Mouse (Mus musculus) embryonic facial prominence, embryonic 12.5 days (tissue): ENCODE measurements around the gene 4930519P11Rik. TPM values are rescaled to one million over a fixed set of nuclear protein-coding genes. Genes with fewer than 3 reads are reported as not detected.
A peak's percentile ranks its signal among the peaks of the same experiment; 100 is the strongest.

Experiments used
- ATAC-seq: fragments of 200-750 bp; cut with Nextera tagmentation; 2 replicates; pipeline ENCODE4 v1.8.0; 2017; ENCODE audit not compliant: insufficient number of reproducible peaks, insufficient read depth, low FRiP score, low TSS enrichment
- H3K27ac ChIP-seq: fragments of 300-500 bp; sonication (generic); 2 replicates; pipeline ENCODE4 v1.5.1; 2016; ENCODE audit warnings: mild to moderate bottlenecking
- H3K27me3 ChIP-seq: fragments of 300-500 bp; sonication (generic); 2 replicates; pipeline ENCODE4 v1.6.1; 2016; ENCODE audit warnings: mild to moderate bottlenecking, moderate library complexity
- H3K36me3 ChIP-seq: fragments of 300-500 bp; sonication (generic); 2 replicates; pipeline ENCODE4 v1.6.1; 2016; ENCODE audit warnings: mild to moderate bottlenecking
- H3K4me1 ChIP-seq: fragments of 300-500 bp; sonication (generic); 2 replicates; pipeline ENCODE4 v1.6.1; 2016
- H3K4me2 ChIP-seq: fragments of 300-500 bp; sonication (generic); replicated peaks from 2 replicates; pipeline ENCODE4 v1.6.1; 2016; ENCODE audit warnings: mild to moderate bottlenecking, moderate library complexity
- H3K4me3 ChIP-seq: fragments of 300-500 bp; sonication (generic); 2 replicates; pipeline ENCODE4 v1.5.1; 2016; ENCODE audit warnings: mild to moderate bottlenecking
- H3K9ac ChIP-seq: fragments of 300-500 bp; sonication (generic); 2 replicates; pipeline ENCODE4 v1.6.1; 2016; ENCODE audit warnings: mild to moderate bottlenecking, moderate library complexity
- H3K9me3 ChIP-seq: fragments of 300-500 bp; sonication (generic); 2 replicates; pipeline ENCODE4 v1.6.1; 2016; ENCODE audit warnings: mild to moderate bottlenecking, moderate library complexity
- WGBS: fragments of 180-500 bp; shearing (Covaris S2); methylation state at CpG from one replicate; pipeline ENCODE4 v1.1.7; 2016; 5-methylcytosine and 5-hydroxymethylcytosine counted together
- polyA plus RNA-seq: library from polyadenylated mRNA; unstranded; fragments of >200 nt; fragmentation: Nextera tagmentation; extraction: Ambion mirVana; gene quantifications from 2 replicates; pipeline ENCODE4 v1.2.1, GENCODE M21; 2016

The 4930519P11Rik gene
- polyA plus RNA-seq: 0.49 and 1.1 TPM in 2 replicates

GRCm38 (mm10) chr2:154613118-154614115 is at the start of gene 4930519P11Rik, which contains the start of gene Zfp341:
Gene 4930519P11Rik (minus strand): TSS chr2:154613437.
Gene Zfp341 (plus strand): TSS chr2:154613297.
- Histone ChIP-seq H3K27ac (peak within 1 kb of the TSS; percentile 95), H3K4me1 (peaks cover 3% of the 10 kb centered on the region; the same call in 1 of the 2 replicates), H3K36me3 (no peaks in the 10 kb centered on the region), H3K27me3 (0 out of 2 replicates have a peak, but pooled peaks cover under 1% of the 10 kb centered on the region), H3K4me3 (peak within 1 kb of the TSS; percentile 54), H3K9ac (peak within 1 kb of the TSS; percentile 69), H3K4me2 (peak within 1 kb of the TSS; percentile 60), H3K9me3 (no peaks in the 10 kb centered on the region)
- ATAC-seq: peak; percentile 95
- under 1% methylated on average over 92 of the region's 98 CpGs for WGBS

GRCm38 (mm10) chr2:154659531-154660074 is 46.4 kb upstream of the 4930519P11Rik start:
- peaks cover 18% of the 10 kb centered on the region for H3K36me3 ChIP-seq
- 0 out of 2 replicates have a peak overlapping the region, but pooled peaks have one; percentile 30 for H3K27ac ChIP-seq
- no peak for ATAC-seq
- no peaks in the 10 kb centered on the region for H3K27me3 ChIP-seq
- no peak overlapping the region for H3K4me3 ChIP-seq
- no peaks in the 10 kb centered on the region for H3K9me3 ChIP-seq
- peak overlapping the region; percentile 90 for H3K4me2 ChIP-seq
- no peak overlapping the region for H3K9ac ChIP-seq
- peaks cover 17% of the 10 kb centered on the region for H3K4me1 ChIP-seq
- 86% methylated on average over 3 of the region's 5 CpGs for WGBS

DNA sequence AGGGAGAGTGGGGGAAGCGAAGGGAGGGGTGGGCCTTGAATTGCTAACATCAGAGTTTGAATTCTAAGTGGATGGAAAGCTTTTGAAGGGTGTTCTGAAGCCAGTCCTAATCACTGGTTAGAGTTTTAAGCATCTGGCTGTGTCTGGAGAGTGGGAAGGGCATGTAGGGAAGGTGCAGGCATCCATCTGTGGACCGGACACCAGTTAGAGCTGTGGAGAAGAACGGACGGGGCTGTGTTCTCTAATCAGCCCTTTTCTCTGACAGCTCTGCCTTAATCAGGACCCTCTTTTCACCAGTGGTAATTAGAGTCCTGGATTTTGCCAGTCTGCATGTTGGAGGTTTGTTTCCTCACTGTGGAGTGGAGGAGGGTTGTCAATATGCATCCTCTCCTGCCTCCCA is 45.8 kb upstream of the 4930519P11Rik start:
- Histone ChIP-seq H3K9ac (no peak overlapping the region), H3K9me3 (no peaks in the 10 kb centered on the region), H3K4me3 (no peak overlapping the region), H3K27me3 (no peaks in the 10 kb centered on the region), H3K27ac (0 out of 2 replicates have a peak overlapping the region, but pooled peaks have one; percentile 30), H3K36me3 (peaks cover 18% of the 10 kb centered on the region), H3K4me1 (peaks cover 17% of the 10 kb centered on the region), H3K4me2 (peak overlapping the region; percentile 90)
- ATAC-seq: no peak
- 74% methylated on average over 4 of the region's 4 CpGs for WGBS

GRCm38 (mm10) chr2:154657486-154658237 is 44.4 kb upstream of the 4930519P11Rik start:
- Histone ChIP-seq H3K36me3 (peaks cover 15% of the 10 kb centered on the region), H3K27ac (peak overlapping the region; percentile 89), H3K4me1 (peaks cover 17% of the 10 kb centered on the region), H3K4me3 (peak overlapping the region; percentile 85), H3K9me3 (no peaks in the 10 kb centered on the region), H3K4me2 (peak overlapping the region; percentile 90), H3K27me3 (no peaks in the 10 kb centered on the region), H3K9ac (peak overlapping the region; percentile 93)
- ATAC-seq: no peak
- 10% methylated on average over 12 of the region's 12 CpGs for WGBS

GRCm38 (mm10) chr2:154656710-154657485 is 43.7 kb upstream of the 4930519P11Rik start:
- peak; percentile 99 for ATAC-seq
- H3K9me3 ChIP-seq: no peaks in the 10 kb centered on the region
- H3K4me1 ChIP-seq: peaks cover 17% of the 10 kb centered on the region
- H3K4me3 ChIP-seq: peak overlapping the region; percentile 85
- H3K36me3 ChIP-seq: peaks cover 12% of the 10 kb centered on the region
- H3K27me3 ChIP-seq: no peaks in the 10 kb centered on the region
- peak overlapping the region; percentile 89 for H3K27ac ChIP-seq
- H3K4me2 ChIP-seq: peak overlapping the region; percentile 90
- WGBS: under 1% methylated on average over 64 of the region's 67 CpGs
- peak overlapping the region; percentile 93 for H3K9ac ChIP-seq

- Histone ChIP-seq H3K27me3 (no peaks in the 10 kb centered on the region), H3K9ac (no peak overlapping the region), H3K4me2 (peak overlapping the region; percentile 90), H3K9me3 (no peaks in the 10 kb centered on the region), H3K4me1 (peaks cover 17% of the 10 kb centered on the region), H3K4me3 (peak overlapping the region; percentile 85; the same call in 1 of the 2 replicates), H3K27ac (0 out of 2 replicates have a peak overlapping the region, but pooled peaks have one; percentile 30), H3K36me3 (peaks cover 4% of the 10 kb centered on the region)
- no peak for ATAC-seq
- WGBS: 87% methylated on average over 2 of the region's 2 CpGs
These were observed 42.7 kb upstream of the 4930519P11Rik start for GRCm38 (mm10) chr2:154655878-154656414.

- no peak for ATAC-seq
These were observed 41.7 kb upstream of the 4930519P11Rik start for GRCm38 (mm10) chr2:154654976-154655375.

GRCm38 (mm10) chr2:154651363-154651762 is 38.1 kb upstream of the 4930519P11Rik start, which contains the start of gene Chmp4b:
Gene Chmp4b (plus strand): TSS chr2:154651705.
- Histone ChIP-seq H3K27ac (peak within 1 kb of the TSS; percentile 67; the same call in 1 of the 2 replicates), H3K4me2 (no peak within 1 kb of the TSS), H3K9ac (no peak within 1 kb of the TSS), H3K36me3 (no peaks in the 10 kb centered on the region), H3K9me3 (no peaks in the 10 kb centered on the region), H3K4me1 (no peaks in the 10 kb centered on the region; the same call in 1 of the 2 replicates), H3K27me3 (no peaks in the 10 kb centered on the region), H3K4me3 (no peak within 1 kb of the TSS)
- WGBS: 43% methylated on average over 8 of the region's 8 CpGs
- peak; percentile 54; the same call in 1 of the 2 replicates for ATAC-seq

More at GRCm38 (mm10) chr2:154654976-154655375, 41.7 kb upstream of the 4930519P11Rik start:
- no peaks in the 10 kb centered on the region for H3K9me3 ChIP-seq
- H3K9ac ChIP-seq: no peak overlapping the region
- no peaks in the 10 kb centered on the region for H3K36me3 ChIP-seq
- 97% methylated on average over 12 of the region's 12 CpGs for WGBS
- H3K27ac ChIP-seq: no peak overlapping the region
- H3K4me3 ChIP-seq: no peak overlapping the region
- H3K4me1 ChIP-seq: peaks cover 17% of the 10 kb centered on the region
- H3K4me2 ChIP-seq: no peak overlapping the region
- H3K27me3 ChIP-seq: no peaks in the 10 kb centered on the region

DNA sequence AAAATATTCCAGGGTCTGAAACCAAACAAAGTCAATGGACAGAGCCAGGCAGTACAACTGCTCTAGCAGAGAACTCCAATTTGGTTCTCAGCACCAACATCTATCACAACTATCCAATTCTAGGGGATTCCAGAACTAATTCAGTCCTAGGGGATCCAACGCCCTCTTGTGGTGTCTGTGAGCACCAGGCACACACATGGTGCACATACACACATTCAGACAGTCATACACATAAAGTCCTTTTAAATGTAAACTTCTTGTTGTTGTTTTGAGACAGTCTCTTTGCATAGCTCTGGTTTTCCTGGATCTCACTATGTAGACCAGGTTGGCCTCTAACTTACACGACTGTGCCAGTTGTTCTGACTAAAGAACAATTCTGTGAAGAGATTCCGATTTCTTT is 37.2 kb upstream of the 4930519P11Rik start:
- Histone ChIP-seq H3K9me3 (no peaks in the 10 kb centered on the region), H3K9ac (no peak overlapping the region), H3K36me3 (0 out of 2 replicates have a peak, but pooled peaks cover 5% of the 10 kb centered on the region), H3K4me1 (no peaks in the 10 kb centered on the region; the same call in 1 of the 2 replicates), H3K27me3 (no peaks in the 10 kb centered on the region), H3K4me2 (no peak overlapping the region), H3K4me3 (no peak overlapping the region), H3K27ac (no peak overlapping the region)
- ATAC-seq: no peak
- 86% methylated on average over 3 of the region's 3 CpGs for WGBS

GRCm38 (mm10) chr2:154648086-154648485 is 34.8 kb upstream of the 4930519P11Rik start:
- Histone ChIP-seq H3K9me3 (no peaks in the 10 kb centered on the region), H3K27me3 (no peaks in the 10 kb centered on the region), H3K4me3 (no peak overlapping the region), H3K9ac (no peak overlapping the region), H3K27ac (no peak overlapping the region), H3K36me3 (peaks cover 22% of the 10 kb centered on the region), H3K4me2 (no peak overlapping the region), H3K4me1 (no peaks in the 10 kb centered on the region; the same call in 1 of the 2 replicates)
- WGBS: 27% methylated on average over 3 of the region's 3 CpGs
- ATAC-seq: no peak
